Mouse (Mus musculus) liver, embryonic 14.5 days (tissue): ENCODE data around the gene Nme1. TPM values are rescaled to one million over a fixed set of nuclear protein-coding genes. Genes with fewer than 3 reads are reported as not detected.
A peak's percentile ranks its signal among the peaks of the same experiment; 100 is the strongest.

Experiments used
- ATAC-seq: fragments of 200-750 bp; cut with Nextera tagmentation; 2 replicates; pipeline ENCODE4 v1.8.0; 2017; ENCODE audit warnings: moderate number of reproducible peaks, mild to moderate bottlenecking, moderate library complexity; ENCODE audit not compliant: insufficient read depth
- DNase-seq, 3 experiments: peaks; one replicate each; pipeline ENCODE4 v3.0.0-alpha.2; 2012 to 2013; ENCODE audit warnings: low read depth in 3 of 3, low spot score in 3 of 3
- H3K27ac ChIP-seq: fragments of 300-500 bp; sonication (generic); 2 replicates; pipeline ENCODE4 v1.5.1; 2014; ENCODE audit warnings: moderate library complexity, mild to moderate bottlenecking, control low read depth, inconsistent platforms
- H3K27me3 ChIP-seq: fragments of 300-500 bp; sonication (generic); 2 replicates; pipeline ENCODE4 v1.6.1; 2014; ENCODE audit warnings: mild to moderate bottlenecking, low read length, moderate library complexity; ENCODE audit not compliant: control insufficient read depth, insufficient read depth
- H3K36me3 ChIP-seq: fragments of 300-500 bp; sonication (generic); replicated peaks from 2 replicates; pipeline ENCODE4 v1.6.1; 2014; ENCODE audit warnings: low read depth; ENCODE audit not compliant: control insufficient read depth, insufficient read depth
- H3K4me1 ChIP-seq, 2 experiments: fragments of 200-500 bp in 1 of 2; fragments of 300-500 bp in 1 of 2; sonication (generic) in 1 of 2; replicated peaks; 2 replicates each; pipeline ENCODE4 v1.6.1; 2012 to 2014; ENCODE audit warnings: antibody characterized with exemption in 1 of 2, inconsistent platforms in 1 of 2, low read length in 1 of 2; ENCODE audit not compliant: control insufficient read depth in 2 of 2, insufficient read depth in 2 of 2
- H3K4me2 ChIP-seq: fragments of 300-500 bp; sonication (generic); 2 replicates; pipeline ENCODE4 v1.6.1; 2014; ENCODE audit warnings: low read depth, mild to moderate bottlenecking, control low read depth, moderate library complexity
- H3K4me3 ChIP-seq, 2 experiments: fragments of 200-500 bp in 1 of 2; fragments of 300-500 bp in 1 of 2; sonication (generic) in 1 of 2; 2 replicates each; pipeline ENCODE4 v1.5.1; 2012 to 2014; ENCODE audit warnings: low read depth in 2 of 2, low read length in 2 of 2, mild to moderate bottlenecking in 2 of 2, control low read depth in 1 of 2, inconsistent platforms in 1 of 2, moderate library complexity in 1 of 2; ENCODE audit not compliant: insufficient read depth in 1 of 2
- H3K9ac ChIP-seq: fragments of 300-500 bp; sonication (generic); replicated peaks from 2 replicates; pipeline ENCODE4 v1.6.1; 2014; ENCODE audit warnings: mild to moderate bottlenecking, control low read depth, moderate library complexity
- H3K9me3 ChIP-seq: fragments of 300-500 bp; sonication (generic); 2 replicates; pipeline ENCODE4 v1.6.1; 2016; ENCODE audit warnings: low read length, mixed read lengths; ENCODE audit not compliant: control insufficient read depth
- CTCF ChIP-seq: IDR thresholded peaks from 2 replicates; pipeline ENCODE4 v1.5.1; 2016; ENCODE audit warnings: antibody characterized with exemption, low read depth, control low read depth
- EP300 ChIP-seq: IDR thresholded peaks from 2 replicates; pipeline ENCODE4 v1.6.1; 2016; ENCODE audit warnings: antibody characterized with exemption, low read depth
- WGBS: fragments of 180-500 bp; shearing (Covaris S2); extraction: QIAGEN DNeasy Blood & Tissue Kit; methylation state at CpG from one replicate; pipeline ENCODE4 v1.1.7; 2014; ENCODE audit not compliant: insufficient replicate concordance; 5-methylcytosine and 5-hydroxymethylcytosine counted together
- polyA plus RNA-seq, 2 experiments: library from polyadenylated mRNA; depleted of rRNA in 1 of 2; stranded (reverse) in 1 of 2; unstranded in 1 of 2; fragments of >200 nt; fragmentation: Nextera tagmentation in 1 of 2; extraction: Ambion mirVana in 1 of 2; gene quantifications; 2 replicates each; pipeline versions ENCODE4 v1.2.1 to v1.2.3; 2012 to 2014

The Nme1 gene
- 58.0 and 113 TPM in 2 replicates for polyA plus RNA-seq (2012; rRNA removed)
- polyA plus RNA-seq (2014; fragmentation: Nextera tagmentation; extraction: Ambion mirVana) = 185 and 201 TPM in 2 replicates

GRCm38 (mm10) chr11:93968005-93968847 is at the start of gene Nme1, which contains the start of gene Gm20390:
Nme1 (minus strand) TSS chr11:93968521.
Gm20390 (minus strand) TSS chr11:93968293.
- H3K9me3 ChIP-seq = no peaks in the 10 kb centered on the region
- under 1% methylated on average over 40 of the region's 40 CpGs for WGBS
- H3K4me1 ChIP-seq = peaks cover 2 to 8% of the 10 kb centered on the region in 2 experiments; a peak in 3 of 4 replicates
- H3K4me3 ChIP-seq = peak within 1 kb of the TSS; percentile 76 to 86
- peak within 1 kb of the TSS; percentile 62 for H3K27ac ChIP-seq
- H3K27me3 ChIP-seq = no peaks in the 10 kb centered on the region
- H3K9ac ChIP-seq = peak within 1 kb of the TSS; percentile 86
- peak within 1 kb of the TSS; percentile 69 for H3K4me2 ChIP-seq
- H3K36me3 ChIP-seq = peaks cover 22% of the 10 kb centered on the region
- TF ChIP-seq CTCF (peak; percentile 95), EP300 (peak; percentile 56; the same call in 1 of the 2 replicates)
- peak; percentile 96 for ATAC-seq
- DNase-seq = peak; percentile 89 to 98 (median 98)

GRCm38 (mm10) chr11:94003346-94003745 is 35.0 kb upstream of the Nme1 start:
- ATAC-seq = no peak

GRCm38 (mm10) chr11:93999276-93999675 is 31.0 kb upstream of the Nme1 start:
- no peak overlapping the region for H3K9ac ChIP-seq
- no peak overlapping the region for H3K4me3 ChIP-seq
- no peaks in the 10 kb centered on the region for H3K9me3 ChIP-seq
- no peak overlapping the region for H3K27ac ChIP-seq
- H3K27me3 ChIP-seq = no peaks in the 10 kb centered on the region
- H3K4me1 ChIP-seq = peaks cover 14 to 15% of the 10 kb centered on the region in 2 experiments
- no peak for TF ChIP-seq CTCF
- no peak for TF ChIP-seq EP300
- no peak overlapping the region for H3K4me2 ChIP-seq
- no peak for DNase-seq
- ATAC-seq = no peak
- no peaks in the 10 kb centered on the region for H3K36me3 ChIP-seq

More at GRCm38 (mm10) chr11:94003346-94003745, 35.0 kb upstream of the Nme1 start:
- 61% methylated on average over 2 of the region's 2 CpGs for WGBS
- no peaks in the 10 kb centered on the region for H3K9me3 ChIP-seq
- no peak for DNase-seq
- TF ChIP-seq CTCF (no peak), EP300 (no peak)
- no peaks in the 10 kb centered on the region for H3K36me3 ChIP-seq
- no peaks in the 10 kb centered on the region for H3K27me3 ChIP-seq
- H3K4me2 ChIP-seq = no peak overlapping the region
- no peak overlapping the region for H3K27ac ChIP-seq
- no peak overlapping the region for H3K9ac ChIP-seq
- no peak overlapping the region for H3K4me3 ChIP-seq
- no peaks in the 10 kb centered on the region; a peak in 2 of 4 replicates for H3K4me1 ChIP-seq

GRCm38 (mm10) chr11:93997141-93997775 is 28.9 kb upstream of the Nme1 start:
- DNase-seq = peak in 2 of 3 experiments; percentile 33 to 46
- Histone ChIP-seq H3K36me3 (no peaks in the 10 kb centered on the region), H3K4me1 (peaks cover 15 to 16% of the 10 kb centered on the region in 2 experiments), H3K27me3 (no peaks in the 10 kb centered on the region), H3K9me3 (no peaks in the 10 kb centered on the region), H3K27ac (no peak overlapping the region), H3K9ac (peak overlapping the region; percentile 95), H3K4me2 (peak overlapping the region; percentile 100), H3K4me3 (peak overlapping the region; percentile 37 to 91)
- no peak for TF ChIP-seq EP300
- no peak for TF ChIP-seq CTCF
- 40% methylated on average over 13 of the region's 13 CpGs for WGBS
- ATAC-seq = no peak
